Mouse (Mus musculus): ENCODE measurements at regions not wholly inside any gene's neighbourhood (a gene's known extent, or its start where the extent isn't known, plus 50 kb on each side); places are given as distances from the start of the nearest gene placed in this dataset.
A peak's percentile ranks its signal among the peaks of the same experiment; 100 is the strongest.

DNA sequence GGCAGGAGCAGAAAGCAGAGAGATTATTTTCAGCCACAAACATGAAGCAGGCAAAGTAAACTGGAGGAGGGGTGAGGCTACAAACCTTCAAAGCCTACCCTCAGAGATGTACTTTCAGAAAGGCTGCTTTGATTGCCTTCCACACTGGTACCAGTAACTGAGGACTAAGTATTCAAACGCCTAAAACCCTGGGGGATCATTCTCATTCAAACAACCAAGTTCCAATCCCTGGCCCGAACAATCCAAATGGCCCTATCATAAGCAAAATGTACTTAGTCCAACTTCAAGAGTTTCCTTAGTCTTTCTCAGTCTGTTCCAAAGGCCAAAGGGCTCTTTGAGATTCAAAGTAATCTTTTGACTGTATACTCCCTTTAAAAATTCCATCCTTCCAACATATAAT lies 270.5 kb downstream of the Foxa2 start:
- no peaks in the 10 kb centered on the region for H3K4me1 ChIP-seq (ENCODE audit: control insufficient read depth, insufficient read depth, low read length)
- no peaks in the 10 kb centered on the region for H3K9me3 ChIP-seq (ENCODE audit: control insufficient read depth, low read length)
- ATAC-seq (ENCODE audit: insufficient number of reproducible peaks, low FRiP score, low TSS enrichment, low read depth) (no peak), DNase-seq (ENCODE audit: low spot score) (no peak)
- H3K36me3 ChIP-seq (ENCODE audit: control insufficient read depth, insufficient read depth, low read length): no peaks in the 10 kb centered on the region
- WGBS: 55% methylated on average over 2 of the region's 2 CpGs
- H3K27ac ChIP-seq (replicated peaks; ENCODE audit: low read depth, low read length): no peak overlapping the region
- H3K9ac ChIP-seq (ENCODE audit: low read length): no peak overlapping the region
- no peaks in the 10 kb centered on the region for H3K27me3 ChIP-seq (ENCODE audit: control insufficient read depth, insufficient read depth, low read length)
- H3K4me2 ChIP-seq (ENCODE audit: low read depth, severe bottlenecking): no peak overlapping the region
- no peak overlapping the region for H3K4me3 ChIP-seq (ENCODE audit: low read depth, low read length)

DNA sequence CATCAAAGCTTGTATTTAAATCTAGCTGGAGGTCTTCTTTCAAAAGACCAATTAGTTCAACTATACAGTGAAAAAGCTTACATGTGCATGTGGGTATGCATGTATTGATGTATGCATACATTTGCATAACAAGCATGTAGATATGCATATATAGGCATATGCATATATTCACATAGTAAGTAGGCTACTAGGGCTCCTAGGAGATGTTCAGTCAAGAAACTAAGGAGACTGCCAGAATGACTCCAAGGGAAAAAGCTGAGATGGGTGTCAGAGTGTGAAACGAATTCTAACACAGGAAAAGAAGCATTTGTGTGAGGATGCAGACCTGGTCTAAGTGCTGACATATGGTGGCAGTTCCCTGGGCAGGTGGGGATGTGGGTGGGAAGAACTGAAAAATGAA lies 274.2 kb downstream of the Foxa2 start:
- H3K9me3 ChIP-seq (ENCODE audit: control insufficient read depth, low read length): no peaks in the 10 kb centered on the region
- H3K4me3 ChIP-seq (ENCODE audit: low read depth, low read length): no peak overlapping the region
- DNase-seq (ENCODE audit: low spot score): no peak
- no peak overlapping the region for H3K9ac ChIP-seq (ENCODE audit: low read length)
- ATAC-seq (ENCODE audit: insufficient number of reproducible peaks, low FRiP score, low TSS enrichment, low read depth): no peak
- no peaks in the 10 kb centered on the region for H3K27me3 ChIP-seq (ENCODE audit: control insufficient read depth, insufficient read depth, low read length)
- H3K27ac ChIP-seq (replicated peaks; ENCODE audit: low read depth, low read length): no peak overlapping the region
- H3K36me3 ChIP-seq (ENCODE audit: control insufficient read depth, insufficient read depth, low read length): no peaks in the 10 kb centered on the region
- WGBS: 31% methylated on average over 1 of the region's 1 CpGs
- no peaks in the 10 kb centered on the region for H3K4me1 ChIP-seq (ENCODE audit: control insufficient read depth, insufficient read depth, low read length)
- H3K4me2 ChIP-seq (ENCODE audit: low read depth, severe bottlenecking): no peak overlapping the region

DNA sequence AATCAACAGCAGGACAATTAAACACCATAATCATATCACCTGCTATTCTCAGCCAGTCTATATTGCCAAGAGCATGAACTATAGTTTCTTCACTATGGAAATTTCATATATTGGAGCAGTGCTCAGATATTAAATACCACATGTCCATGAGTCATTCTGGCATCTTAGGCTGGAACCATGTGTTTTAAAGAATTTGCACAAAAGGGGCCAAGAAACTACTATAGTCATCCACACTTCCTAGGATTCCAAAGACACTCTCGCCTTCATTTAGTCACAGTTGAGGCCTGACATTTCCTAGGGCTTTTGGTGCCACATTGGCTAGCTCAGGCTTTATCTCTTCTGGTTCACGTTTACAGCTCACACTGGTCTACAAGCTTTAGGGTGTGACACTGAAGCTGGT lies 293.7 kb downstream of the Foxa2 start:
- H3K9ac ChIP-seq (ENCODE audit: low read length): no peak overlapping the region
- ATAC-seq (ENCODE audit: insufficient number of reproducible peaks, low FRiP score, low TSS enrichment, low read depth) (no peak), DNase-seq (ENCODE audit: low spot score) (no peak)
- no peaks in the 10 kb centered on the region for H3K27me3 ChIP-seq (ENCODE audit: control insufficient read depth, insufficient read depth, low read length)
- no peak overlapping the region for H3K27ac ChIP-seq (replicated peaks; ENCODE audit: low read depth, low read length)
- 74% methylated on average over 2 of the region's 2 CpGs for WGBS
- H3K36me3 ChIP-seq (ENCODE audit: control insufficient read depth, insufficient read depth, low read length): no peaks in the 10 kb centered on the region
- H3K4me2 ChIP-seq (ENCODE audit: low read depth, severe bottlenecking): no peak overlapping the region
- H3K4me3 ChIP-seq (ENCODE audit: low read depth, low read length): no peak overlapping the region
- H3K4me1 ChIP-seq (ENCODE audit: control insufficient read depth, insufficient read depth, low read length): no peaks in the 10 kb centered on the region
- H3K9me3 ChIP-seq (ENCODE audit: control insufficient read depth, low read length): no peaks in the 10 kb centered on the region

DNA sequence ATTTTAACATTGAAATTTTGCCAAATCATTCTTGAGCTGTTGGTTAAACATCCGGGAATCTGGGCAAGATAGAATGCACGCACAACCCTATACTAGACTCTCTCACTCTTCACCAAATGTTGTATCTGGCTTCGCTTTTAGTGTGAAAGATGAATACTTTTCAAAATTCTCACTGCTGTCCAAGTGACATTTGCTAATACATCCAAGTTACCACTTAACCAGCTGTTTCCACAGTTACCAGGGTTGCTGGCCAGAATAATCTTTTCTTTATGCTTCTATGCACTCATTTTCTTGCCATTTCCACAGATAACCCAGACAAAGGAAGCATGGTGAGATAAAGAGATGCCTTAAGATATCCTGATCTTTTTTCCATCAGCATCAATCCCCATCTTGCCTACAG lies 294.9 kb downstream of the Foxa2 start:
- Histone ChIP-seq H3K27ac (replicated peaks; ENCODE audit: low read depth, low read length) (no peak overlapping the region), H3K9ac (ENCODE audit: low read length) (no peak overlapping the region)
- 96% methylated on average over 3 of the region's 3 CpGs for WGBS

DNA sequence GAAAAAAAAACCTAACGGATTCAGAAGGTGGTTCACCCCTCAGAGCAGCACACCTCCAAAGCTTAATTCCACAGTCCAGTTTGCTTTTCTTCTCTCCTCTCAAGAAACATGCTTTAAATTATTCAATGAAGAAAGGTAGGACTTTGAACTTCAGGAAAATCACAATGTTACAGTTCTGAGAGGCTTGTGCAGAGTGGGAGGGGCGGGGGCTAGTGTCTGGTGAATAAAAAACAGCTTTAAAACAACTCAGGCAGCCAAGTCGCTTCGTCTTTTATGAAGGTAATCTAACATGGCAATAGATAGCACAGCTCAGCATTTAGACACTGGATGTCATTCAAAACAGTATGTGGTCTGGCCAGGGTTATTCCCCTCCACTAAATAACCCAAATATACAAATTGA lies 298.8 kb downstream of the Foxa2 start:
- Histone ChIP-seq H3K9ac (ENCODE audit: low read length) (no peak overlapping the region), H3K27me3 (ENCODE audit: control insufficient read depth, insufficient read depth, low read length) (no peaks in the 10 kb centered on the region), H3K4me2 (ENCODE audit: low read depth, severe bottlenecking) (no peak overlapping the region), H3K4me3 (ENCODE audit: low read depth, low read length) (no peak overlapping the region), H3K9me3 (ENCODE audit: control insufficient read depth, low read length) (no peaks in the 10 kb centered on the region), H3K4me1 (ENCODE audit: control insufficient read depth, insufficient read depth, low read length) (no peaks in the 10 kb centered on the region), H3K36me3 (ENCODE audit: control insufficient read depth, insufficient read depth, low read length) (no peaks in the 10 kb centered on the region), H3K27ac (replicated peaks; ENCODE audit: low read depth, low read length) (no peak overlapping the region)
- DNase-seq (ENCODE audit: low spot score): no peak
- WGBS: 15% methylated on average over 4 of the region's 4 CpGs
- ATAC-seq (ENCODE audit: insufficient number of reproducible peaks, low FRiP score, low TSS enrichment, low read depth): no peak

More for the DNA sequence above, 294.9 kb downstream of the Foxa2 start:
- Histone ChIP-seq H3K9me3 (ENCODE audit: control insufficient read depth, low read length) (no peaks in the 10 kb centered on the region), H3K36me3 (ENCODE audit: control insufficient read depth, insufficient read depth, low read length) (no peaks in the 10 kb centered on the region), H3K4me1 (ENCODE audit: control insufficient read depth, insufficient read depth, low read length) (no peaks in the 10 kb centered on the region), H3K4me2 (ENCODE audit: low read depth, severe bottlenecking) (no peak overlapping the region), H3K27me3 (ENCODE audit: control insufficient read depth, insufficient read depth, low read length) (no peaks in the 10 kb centered on the region), H3K4me3 (ENCODE audit: low read depth, low read length) (no peak overlapping the region)
- ATAC-seq (ENCODE audit: insufficient number of reproducible peaks, low FRiP score, low TSS enrichment, low read depth) (no peak), DNase-seq (ENCODE audit: low spot score) (no peak)

DNA sequence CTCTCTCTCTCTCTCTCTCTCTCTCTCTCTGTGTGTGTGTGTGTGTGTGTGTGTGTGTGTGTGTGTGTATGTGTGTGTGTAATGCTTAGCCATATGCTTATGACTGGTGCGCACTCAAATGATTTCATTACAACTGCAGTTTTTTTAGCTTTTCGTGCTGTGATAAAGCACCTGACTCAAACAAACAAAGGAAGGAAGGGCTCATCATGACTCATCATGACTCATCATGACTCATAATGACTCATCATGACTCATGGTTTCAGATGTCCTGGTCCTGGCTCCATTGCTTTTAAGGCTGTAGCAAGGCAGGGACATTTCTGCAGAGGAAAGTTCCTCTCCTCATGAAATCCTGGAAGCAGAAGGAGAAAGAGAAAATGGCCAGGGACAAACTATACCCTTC lies 302.9 kb downstream of the Foxa2 start:
- H3K9ac ChIP-seq (ENCODE audit: low read length): no peak overlapping the region
- no peak overlapping the region for H3K4me3 ChIP-seq (ENCODE audit: low read depth, low read length)
- no peaks in the 10 kb centered on the region for H3K27me3 ChIP-seq (ENCODE audit: control insufficient read depth, insufficient read depth, low read length)
- H3K27ac ChIP-seq (replicated peaks; ENCODE audit: low read depth, low read length): no peak overlapping the region
- H3K4me1 ChIP-seq (ENCODE audit: control insufficient read depth, insufficient read depth, low read length): no peaks in the 10 kb centered on the region
- WGBS: 92% methylated on average over 2 of the region's 2 CpGs
- DNase-seq (ENCODE audit: low spot score) (no peak), ATAC-seq (ENCODE audit: insufficient number of reproducible peaks, low FRiP score, low TSS enrichment, low read depth) (no peak)
- H3K36me3 ChIP-seq (ENCODE audit: control insufficient read depth, insufficient read depth, low read length): no peaks in the 10 kb centered on the region
- no peak overlapping the region for H3K4me2 ChIP-seq (ENCODE audit: low read depth, severe bottlenecking)
- H3K9me3 ChIP-seq (ENCODE audit: control insufficient read depth, low read length): no peaks in the 10 kb centered on the region

DNA sequence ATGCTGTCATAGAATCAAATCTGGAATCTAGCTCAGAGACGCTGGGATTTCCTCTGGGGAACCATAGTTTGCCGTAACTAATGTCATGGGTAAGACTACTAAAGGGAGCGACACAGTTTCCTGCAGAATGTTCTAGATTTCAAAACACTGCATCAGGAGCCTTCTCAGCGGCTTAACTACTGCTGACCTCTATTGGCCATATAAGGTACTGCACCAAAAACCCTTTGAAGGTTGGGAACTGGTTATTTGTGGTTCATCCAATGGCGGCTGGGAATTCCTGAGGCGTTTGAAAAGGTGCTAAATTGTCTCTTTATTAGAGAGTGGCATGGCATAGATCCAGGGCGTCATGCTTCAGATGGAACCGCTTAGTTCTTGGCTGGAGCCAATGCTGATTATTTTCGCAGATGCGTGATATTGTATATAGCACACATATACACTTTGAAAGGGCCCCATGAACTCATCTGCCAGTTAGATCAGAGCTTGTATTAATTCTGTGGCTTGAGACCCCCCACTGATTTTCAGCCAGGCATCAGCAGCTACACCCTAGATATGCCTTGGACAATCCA lies 308.4 kb downstream of the Foxa2 start:
- no peak overlapping the region for H3K4me3 ChIP-seq (ENCODE audit: low read depth, low read length)
- ATAC-seq (ENCODE audit: insufficient number of reproducible peaks, low FRiP score, low TSS enrichment, low read depth) (no peak), DNase-seq (ENCODE audit: low spot score) (peak; percentile 51)
- no peak overlapping the region for H3K9ac ChIP-seq (ENCODE audit: low read length)
- no peaks in the 10 kb centered on the region for H3K9me3 ChIP-seq (ENCODE audit: control insufficient read depth, low read length)
- 42% methylated on average over 10 of the region's 10 CpGs for WGBS
- H3K4me2 ChIP-seq (ENCODE audit: low read depth, severe bottlenecking): no peak overlapping the region
- no peaks in the 10 kb centered on the region for H3K4me1 ChIP-seq (ENCODE audit: control insufficient read depth, insufficient read depth, low read length)
- H3K27me3 ChIP-seq (ENCODE audit: control insufficient read depth, insufficient read depth, low read length): no peaks in the 10 kb centered on the region
- no peak overlapping the region for H3K27ac ChIP-seq (replicated peaks; ENCODE audit: low read depth, low read length)
- H3K36me3 ChIP-seq (ENCODE audit: control insufficient read depth, insufficient read depth, low read length): no peaks in the 10 kb centered on the region

DNA sequence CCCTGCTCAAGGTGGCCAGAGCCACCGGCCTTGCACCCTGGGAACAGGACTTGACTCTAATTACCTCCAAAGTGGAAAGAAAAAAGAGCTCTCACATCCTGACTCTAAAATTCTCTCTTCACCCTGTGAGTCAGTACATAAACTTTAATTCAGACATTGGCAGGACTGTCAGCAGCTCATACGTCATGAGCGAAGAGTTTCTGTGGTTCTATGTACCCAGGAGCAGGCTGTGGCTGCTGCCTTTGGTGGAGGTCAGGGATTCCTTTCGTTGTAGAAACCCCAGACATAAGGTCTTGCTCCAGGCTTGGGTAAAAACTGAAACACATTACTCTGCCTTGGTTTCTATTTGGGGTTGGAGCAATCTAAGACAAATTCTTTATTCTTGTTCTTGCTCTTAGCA lies 319.4 kb downstream of the Foxa2 start:
- Histone ChIP-seq H3K4me1 (ENCODE audit: control insufficient read depth, insufficient read depth, low read length) (no peaks in the 10 kb centered on the region), H3K4me3 (ENCODE audit: low read depth, low read length) (no peak overlapping the region), H3K9ac (ENCODE audit: low read length) (no peak overlapping the region), H3K27ac (replicated peaks; ENCODE audit: low read depth, low read length) (no peak overlapping the region), H3K9me3 (ENCODE audit: control insufficient read depth, low read length) (no peaks in the 10 kb centered on the region), H3K36me3 (ENCODE audit: control insufficient read depth, insufficient read depth, low read length) (no peaks in the 10 kb centered on the region), H3K4me2 (ENCODE audit: low read depth, severe bottlenecking) (no peak overlapping the region), H3K27me3 (ENCODE audit: control insufficient read depth, insufficient read depth, low read length) (no peaks in the 10 kb centered on the region)
- DNase-seq (ENCODE audit: low spot score): no peak
- 20% methylated on average over 4 of the region's 4 CpGs for WGBS
- ATAC-seq (ENCODE audit: insufficient number of reproducible peaks, low FRiP score, low TSS enrichment, low read depth): no peak

DNA sequence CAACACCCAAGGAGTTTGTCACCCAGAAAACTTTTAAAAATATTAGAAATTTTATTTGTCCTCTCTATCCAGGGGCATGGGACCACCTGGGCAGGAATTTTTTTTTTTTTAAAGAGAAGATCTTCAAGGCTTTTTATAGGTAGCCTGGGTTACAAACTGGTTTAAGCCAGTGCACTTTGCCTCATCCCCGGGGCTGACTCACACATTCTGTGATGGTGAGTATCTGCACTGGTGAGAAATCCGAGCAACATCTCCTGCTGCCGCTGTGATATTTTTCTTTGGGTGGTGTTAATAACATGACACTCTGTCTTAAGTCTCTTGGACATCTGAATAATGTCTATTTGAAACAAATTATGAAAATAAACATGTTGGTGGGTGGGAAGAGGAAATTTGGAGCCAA lies 327.8 kb downstream of the Foxa2 start:
- DNase-seq (ENCODE audit: low spot score) (no peak), ATAC-seq (ENCODE audit: insufficient number of reproducible peaks, low FRiP score, low TSS enrichment, low read depth) (no peak)
- H3K4me1 ChIP-seq (ENCODE audit: control insufficient read depth, insufficient read depth, low read length): no peaks in the 10 kb centered on the region
- no peak overlapping the region for H3K4me3 ChIP-seq (ENCODE audit: low read depth, low read length)
- no peaks in the 10 kb centered on the region for H3K36me3 ChIP-seq (ENCODE audit: control insufficient read depth, insufficient read depth, low read length)
- no peak overlapping the region for H3K9ac ChIP-seq (ENCODE audit: low read length)
- H3K27ac ChIP-seq (replicated peaks; ENCODE audit: low read depth, low read length): no peak overlapping the region
- H3K4me2 ChIP-seq (ENCODE audit: low read depth, severe bottlenecking): no peak overlapping the region
- no peaks in the 10 kb centered on the region for H3K9me3 ChIP-seq (ENCODE audit: control insufficient read depth, low read length)
- 85% methylated on average over 3 of the region's 3 CpGs for WGBS
- no peaks in the 10 kb centered on the region for H3K27me3 ChIP-seq (ENCODE audit: control insufficient read depth, insufficient read depth, low read length)

Data from limb, embryonic 11.5 days (tissue).